Mouse (Mus musculus) embryo, embryonic 11 days (tissue): ENCODE results near the gene Wnt2b.

ENCODE experiments used
- DNase-seq: peaks from one replicate; pipeline ENCODE4 v3.0.0-alpha.2; 2015

Gene Wnt2b

GRCm38 (mm10) chr3:104961066-104962059, at the start of gene Wnt2b:
Gene Wnt2b (minus strand): TSS chr3:104961921.
- DNase-seq: peak; percentile 48

- DNase-seq: no peak
Observed at GRCm38 (mm10) chr3:105010681-105011339, 49.1 kb upstream of the Wnt2b start.

DNA sequence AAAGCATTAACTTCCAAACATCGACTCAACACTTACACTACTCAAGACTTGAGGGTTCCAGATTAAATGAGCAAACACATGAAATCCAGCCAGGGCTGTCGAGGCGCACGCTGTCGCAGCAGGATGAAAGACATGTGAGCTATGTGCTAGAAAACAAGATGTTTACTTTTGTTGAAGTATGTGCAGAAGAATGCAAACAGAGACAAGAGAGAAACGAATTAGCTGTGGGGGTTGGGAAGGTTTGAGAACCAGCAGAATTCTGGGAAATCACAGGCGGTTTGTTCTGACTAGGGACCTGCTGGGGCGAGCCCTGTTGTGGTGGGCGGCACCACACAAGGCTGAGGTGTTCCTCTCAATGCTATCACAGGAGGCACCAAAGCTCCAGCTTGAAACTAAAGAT, 46.3 kb upstream of the Wnt2b start:
- no peak for DNase-seq

- DNase-seq: no peak
Observed at GRCm38 (mm10) chr3:105006101-105006500, 44.4 kb upstream of the Wnt2b start.

DNA sequence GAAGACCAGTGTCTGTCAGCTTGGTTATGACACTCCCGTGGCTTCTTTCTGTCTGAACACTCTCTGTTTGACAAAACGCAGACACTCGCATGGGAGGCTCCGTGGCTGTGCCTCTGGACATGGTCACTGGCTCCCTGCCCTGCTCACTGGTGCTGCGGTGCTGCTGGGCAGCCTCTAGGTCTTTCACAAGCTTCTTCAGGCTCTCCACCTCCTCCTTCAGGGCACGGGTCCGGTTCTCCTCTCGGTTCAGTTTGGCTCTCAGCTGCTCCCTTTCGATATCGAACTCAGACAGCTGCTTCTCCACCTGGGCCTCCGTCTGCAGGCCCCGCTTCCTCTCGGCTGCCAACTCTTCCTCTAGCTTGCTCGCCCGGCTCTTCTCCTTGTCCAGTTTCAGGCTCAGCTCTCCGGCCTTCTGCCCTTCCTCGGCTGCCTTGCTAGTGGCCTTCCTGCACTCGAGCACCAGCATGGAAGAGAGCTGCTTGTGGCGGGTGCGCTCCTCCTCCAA, 43.9 kb upstream of the Wnt2b start:
- no peak for DNase-seq

- no peak for DNase-seq
Observed at GRCm38 (mm10) chr3:105005011-105005410, 43.3 kb upstream of the Wnt2b start.

DNA sequence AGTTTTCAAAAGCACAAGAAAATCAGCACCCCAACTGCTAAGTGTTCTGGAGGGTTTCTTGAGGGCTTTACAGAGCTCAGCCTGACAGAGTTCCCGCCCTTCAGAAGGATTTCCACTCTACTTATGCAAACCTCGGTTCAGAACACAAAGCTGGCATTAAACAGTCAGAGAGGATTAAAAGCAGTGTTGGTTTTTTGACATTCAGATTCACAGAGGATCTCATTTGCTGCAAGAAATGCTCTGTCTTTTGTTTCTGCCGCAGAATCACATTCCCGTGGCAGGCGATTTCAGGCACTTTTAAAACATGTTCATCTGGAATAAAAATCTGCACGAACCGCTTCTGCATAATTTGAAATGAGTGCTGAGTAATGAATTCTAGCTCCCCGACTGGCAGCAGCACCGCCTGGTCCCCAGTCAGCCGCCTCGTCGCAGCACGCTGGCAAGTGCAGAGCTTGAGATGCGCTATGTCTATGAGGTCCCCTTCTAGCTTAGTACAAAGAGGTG, 42.3 kb upstream of the Wnt2b start:
- DNase-seq: no peak

DNA sequence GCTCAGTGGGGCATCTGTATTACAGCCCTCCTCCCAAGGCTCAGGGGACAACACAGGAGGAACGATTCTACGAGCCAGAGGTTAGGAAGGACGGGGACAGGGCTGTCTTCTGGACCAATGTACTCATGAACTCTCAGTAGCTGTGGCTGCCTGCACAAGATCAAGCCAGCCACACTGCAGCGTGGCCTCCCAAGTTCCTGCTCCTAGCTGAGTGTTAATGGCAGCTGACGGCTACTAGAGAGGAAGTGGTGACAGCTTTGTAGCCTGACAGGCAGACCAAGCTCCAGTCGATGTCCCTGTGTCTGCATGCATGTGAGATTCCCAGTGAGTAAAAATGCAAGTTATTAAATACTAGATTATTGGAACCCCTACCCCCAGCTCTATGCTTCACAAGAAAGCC, 39.7 kb upstream of the Wnt2b start:
- no peak for DNase-seq

DNA sequence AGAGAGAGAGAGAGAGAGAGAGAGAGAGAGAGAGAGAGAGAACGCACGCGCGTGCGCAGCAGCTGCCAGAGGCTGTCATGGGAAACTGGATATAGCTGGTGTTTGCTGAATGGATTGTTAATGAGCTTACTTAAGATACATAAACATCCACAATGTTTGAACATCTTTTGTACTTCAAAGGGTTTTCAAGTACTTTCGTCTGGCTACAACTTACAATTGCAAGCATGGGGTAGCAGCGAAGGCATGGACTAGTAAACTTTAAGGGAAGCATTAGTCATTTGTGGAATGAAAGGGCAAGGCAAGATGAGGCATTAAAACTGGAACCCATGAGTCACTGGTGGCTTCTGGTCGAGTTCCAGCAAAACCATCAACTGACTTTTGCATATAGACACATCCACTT, 38.8 kb upstream of the Wnt2b start:
- no peak for DNase-seq

DNA sequence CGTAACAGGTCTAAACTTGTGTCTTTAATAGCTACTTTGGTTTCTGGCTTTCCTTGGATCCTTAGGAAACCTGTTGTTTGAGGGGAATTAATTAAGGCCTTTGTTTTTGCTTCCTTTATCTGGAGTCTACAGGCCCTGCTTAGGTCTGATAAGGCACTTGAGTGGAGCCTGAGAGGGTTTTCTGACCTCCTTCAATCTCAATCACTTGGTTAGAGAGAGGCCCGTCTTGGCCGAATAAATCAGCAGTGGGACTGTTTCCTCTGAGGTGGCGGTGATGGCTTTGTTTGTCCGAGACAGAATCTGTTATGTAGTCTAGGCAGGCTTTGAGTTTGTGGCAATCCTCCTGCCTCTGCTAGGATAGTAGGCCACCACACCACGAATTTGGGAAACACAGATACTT, 35.8 kb upstream of the Wnt2b start:
- no peak for DNase-seq

DNA sequence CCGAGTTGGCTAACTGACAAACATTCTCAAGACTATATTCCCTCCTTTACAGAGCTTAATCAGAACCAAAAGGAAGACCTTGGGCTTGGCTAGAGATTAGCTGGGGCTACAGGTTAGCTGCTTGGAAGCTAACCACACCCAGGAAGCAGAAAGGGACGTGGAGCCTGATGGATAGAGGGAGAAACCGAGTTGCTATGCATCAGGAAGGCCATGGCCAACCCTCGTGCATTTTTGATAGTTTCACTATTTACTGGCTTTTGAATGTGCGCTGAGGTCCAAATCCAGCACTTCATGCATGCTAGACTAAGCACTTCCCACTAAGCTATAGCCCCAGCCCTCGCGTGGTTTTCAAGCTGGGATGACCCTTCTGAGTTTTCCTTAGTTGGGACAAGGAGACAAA, 34.0 kb upstream of the Wnt2b start:
- DNase-seq: no peak

- DNase-seq: no peak
Observed at GRCm38 (mm10) chr3:104994415-104994841, 32.7 kb upstream of the Wnt2b start.

DNA sequence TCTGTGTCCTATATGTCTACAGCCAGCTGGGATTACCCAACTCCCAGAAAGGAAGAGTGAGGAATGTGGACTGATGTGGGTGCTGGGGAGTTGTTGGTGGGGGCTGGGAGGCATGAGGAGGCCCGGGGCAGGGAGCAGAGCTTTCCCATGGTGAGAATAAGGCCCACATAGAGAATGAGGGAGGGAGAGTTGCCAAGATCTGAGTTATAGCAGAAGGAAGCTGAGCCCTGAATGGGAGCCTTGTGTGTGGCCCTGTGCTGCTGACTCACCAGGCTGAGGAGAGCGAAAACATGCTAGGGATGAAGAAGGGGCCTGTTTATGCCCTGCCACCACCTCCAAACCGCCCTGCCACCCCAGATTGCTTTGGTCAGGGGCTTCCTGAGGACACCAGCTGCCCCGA, 32.1 kb upstream of the Wnt2b start:
- DNase-seq: no peak

DNA sequence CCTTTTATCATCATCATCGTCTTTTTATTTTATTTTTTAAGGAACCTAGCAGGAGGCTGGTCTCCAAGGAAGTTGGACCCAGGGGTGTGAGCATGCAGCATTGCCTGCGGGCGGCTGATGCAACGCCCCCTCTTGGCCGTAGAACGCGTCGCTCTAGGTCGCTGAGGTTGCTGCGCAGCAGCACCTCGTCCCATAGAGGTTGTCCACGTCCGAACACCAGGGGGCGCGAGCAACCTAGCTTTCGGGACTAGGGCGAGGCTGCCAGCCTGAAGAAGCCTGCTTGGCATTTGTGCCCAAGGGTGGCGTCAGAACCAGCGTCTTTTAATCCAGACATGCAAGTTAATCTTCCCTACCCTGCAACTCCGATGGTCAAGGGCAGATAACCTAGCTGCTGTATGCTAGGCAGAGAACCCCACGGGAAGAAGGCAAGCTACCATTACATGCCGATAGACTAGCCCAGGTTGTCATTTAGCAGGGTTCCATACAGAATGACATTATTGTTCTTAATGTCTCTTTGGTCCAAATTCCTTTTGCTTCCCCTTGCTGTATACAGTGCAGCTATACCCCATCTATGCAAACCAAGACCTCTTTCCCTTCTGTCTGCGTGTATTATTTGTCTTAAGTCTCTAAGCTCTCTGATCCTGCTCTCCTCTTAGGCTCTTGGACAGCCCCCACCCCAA, 31.1 kb upstream of the Wnt2b start:
- DNase-seq: peak; percentile 93

DNA sequence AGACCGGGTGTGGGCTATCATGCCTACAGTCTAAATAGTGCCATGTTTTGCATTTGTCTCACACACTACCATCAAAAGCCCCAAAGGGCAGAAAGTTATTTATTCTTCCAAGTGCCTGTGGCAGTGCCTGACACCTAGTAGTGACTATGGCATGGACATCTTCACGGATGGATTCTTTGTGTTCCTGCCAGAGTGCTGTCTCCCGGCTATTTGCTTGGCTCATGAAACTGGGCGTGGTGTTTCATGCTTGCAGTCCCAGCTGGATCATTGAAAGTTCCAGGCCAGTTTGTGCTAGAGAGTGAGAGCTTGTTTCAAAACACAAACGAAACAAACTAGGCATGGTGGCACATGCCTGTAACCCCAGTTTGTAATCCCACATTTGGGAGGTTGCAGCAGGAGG, 30.0 kb upstream of the Wnt2b start:
- no peak for DNase-seq

- no peak for DNase-seq
Observed at GRCm38 (mm10) chr3:104987884-104988283, 26.2 kb upstream of the Wnt2b start.

DNA sequence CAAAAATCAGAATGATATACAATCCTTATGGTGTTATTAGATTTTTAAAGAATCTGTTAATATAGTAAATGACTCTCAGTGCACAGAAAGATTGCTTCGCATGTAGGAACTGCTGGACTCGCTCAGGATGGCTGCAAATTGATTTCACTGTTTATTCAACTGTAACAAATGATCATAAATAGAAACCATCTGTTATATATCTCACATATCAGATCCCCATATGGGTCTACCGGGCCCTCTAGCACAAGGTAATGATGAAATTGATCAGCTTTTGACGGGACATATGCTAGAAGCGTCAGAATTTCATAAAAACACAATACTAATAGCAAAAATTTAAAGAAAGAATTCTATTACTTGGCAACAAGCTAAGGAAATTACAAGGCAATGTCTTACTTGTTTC, 18.0 kb upstream of the Wnt2b start:
- no peak for DNase-seq

- peak; percentile 91 for DNase-seq
Observed at GRCm38 (mm10) chr3:104967548-104968300, 6.0 kb upstream of the Wnt2b start.

GRCm38 (mm10) chr3:104965991-104966554, 4.4 kb upstream of the Wnt2b start:
- no peak for DNase-seq

DNA sequence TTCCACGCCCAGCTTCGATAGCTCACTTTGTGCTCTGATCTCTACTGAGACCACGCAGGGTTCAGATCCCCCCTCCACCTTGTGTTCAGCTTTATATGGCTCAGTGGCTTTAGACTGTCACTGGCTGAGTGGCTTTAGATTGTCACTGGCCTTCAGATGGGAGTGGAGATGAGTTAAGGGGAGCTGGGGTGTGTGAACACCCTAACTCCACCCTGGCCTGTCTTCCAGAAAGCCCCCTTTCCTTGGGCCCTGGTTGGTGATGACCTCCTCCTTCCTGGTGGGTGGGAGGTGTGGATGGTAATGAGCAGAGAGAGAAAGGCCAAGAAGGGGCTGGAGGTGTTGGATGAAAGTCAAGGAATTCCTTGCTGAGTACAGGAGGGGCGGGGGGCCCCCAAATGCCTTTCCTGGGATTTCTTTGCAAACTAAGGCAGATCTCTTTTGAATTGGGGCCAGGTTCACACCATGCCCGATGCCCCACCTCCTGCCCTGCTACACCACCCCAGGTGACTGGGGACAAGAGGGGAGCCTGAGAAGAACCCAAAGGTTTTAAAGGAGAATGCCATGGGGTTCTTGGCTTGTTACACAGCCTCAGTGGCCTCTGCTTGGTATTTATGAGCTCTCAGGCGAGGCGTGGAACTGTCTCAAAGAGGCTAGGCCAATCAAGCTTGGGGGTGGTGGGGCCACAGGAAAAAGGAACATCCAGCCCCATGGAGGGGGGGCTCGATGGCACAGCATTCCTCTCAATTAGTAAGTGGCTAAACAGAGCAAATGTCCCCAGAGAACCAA, 3.5 kb upstream of the Wnt2b start:
- no peak for DNase-seq
